Mouse (Mus musculus): Measurements from ENCODE around the gene Cope.

- peak; percentile 89 for TF ChIP-seq POLR2A (IDR thresholded peaks at IDR 0.05; ENCODE audit: insufficient read length, low read depth)
- peak; percentile 77 for TF ChIP-seq POLR2AphosphoS2 (IDR thresholded peaks at IDR 0.05; ENCODE audit: insufficient read length, low read depth)
- TF ChIP-seq SRF (IDR thresholded peaks at IDR 0.05; ENCODE audit: control insufficient read depth, insufficient read length, low read depth) = no peak
- no peak for TF ChIP-seq TCF12 (IDR thresholded peaks at IDR 0.05; ENCODE audit: insufficient read depth, poor library complexity, severe bottlenecking)
- no peak for TF ChIP-seq E2F4 (IDR thresholded peaks at IDR 0.05; ENCODE audit: insufficient read depth)
- TF ChIP-seq USF1 (IDR thresholded peaks at IDR 0.05; ENCODE audit: low read depth) = no peak
- TF ChIP-seq MYOD1 (IDR thresholded peaks at IDR 0.05; ENCODE audit: control insufficient read depth in 1 of 3, insufficient read length in 2 of 3, low read depth in 2 of 3) = no peak
- TF ChIP-seq TCF3 (IDR thresholded peaks at IDR 0.05; ENCODE audit: insufficient read length, low read depth) = no peak
- no peak for TF ChIP-seq MAX (IDR thresholded peaks at IDR 0.05; ENCODE audit: low read depth)
- no peak for TF ChIP-seq MYOG (IDR thresholded peaks at IDR 0.05; ENCODE audit: control insufficient read depth in 1 of 3, insufficient read depth in 1 of 3, insufficient read length in 2 of 3, low read depth in 2 of 3)
- TF ChIP-seq CEBPB (IDR thresholded peaks at IDR 0.05; ENCODE audit: insufficient read depth, poor library complexity, severe bottlenecking) = no peak
- no peak for TF ChIP-seq REST (IDR thresholded peaks at IDR 0.05; ENCODE audit: insufficient read depth, insufficient read length)
These were observed 19.6 kb upstream of the Cope start, which contains the start of gene Homer3 for GRCm38 (mm10) chr8:70282603-70283135.
